Mouse (Mus musculus): ENCODE results near the gene Lmntd2. TPM values are rescaled to one million over a fixed set of nuclear protein-coding genes. Genes with fewer than 3 reads are reported as not detected.

The Lmntd2 gene
- polyA plus RNA-seq, 1 experiment from 2014 or later, result 3.4 TPM

- Histone ChIP-seq H3K27me3 (ENCODE audit: poor library complexity, severe bottlenecking) (0 out of 2 replicates have a peak, but pooled peaks cover 9% of the 10 kb centered on the region), H3K4me1 (peaks cover 42% of the 10 kb centered on the region), H3K36me3 (replicated peaks) (peaks cover 18% of the 10 kb centered on the region), H3K4me3 (no peak overlapping the region), H3K9me3 (no peaks in the 10 kb centered on the region), H3K27ac (no peak overlapping the region)
- WGBS, result 98% methylated on average over 1 of the region's 1 CpGs
- DNase-seq (ENCODE audit: extremely low spot score, low spot score), result no peak
Observed at GRCm38 (mm10) chr7:141169300-141169699, 44.6 kb downstream of the Lmntd2 start.

- Histone ChIP-seq H3K4me3 (peak overlapping the region; percentile 54), H3K36me3 (replicated peaks) (peaks cover 26% of the 10 kb centered on the region), H3K27ac (peak overlapping the region; percentile 77), H3K4me1 (peaks cover 42% of the 10 kb centered on the region), H3K9me3 (no peaks in the 10 kb centered on the region), H3K27me3 (ENCODE audit: poor library complexity, severe bottlenecking) (0 out of 2 replicates have a peak, but pooled peaks cover 9% of the 10 kb centered on the region)
- 1% methylated on average over 22 of the region's 22 CpGs for WGBS
- peak; percentile 43 for DNase-seq (ENCODE audit: extremely low spot score, low spot score)
Observed at GRCm38 (mm10) chr7:141168518-141168953, 45.3 kb downstream of the Lmntd2 start.

GRCm38 (mm10) chr7:141167901-141168517 is 45.9 kb downstream of the Lmntd2 start:
- Histone ChIP-seq H3K4me3 (peak overlapping the region; percentile 54), H3K9me3 (no peaks in the 10 kb centered on the region), H3K4me1 (peaks cover 37% of the 10 kb centered on the region), H3K27me3 (ENCODE audit: poor library complexity, severe bottlenecking) (0 out of 2 replicates have a peak, but pooled peaks cover 9% of the 10 kb centered on the region), H3K36me3 (replicated peaks) (peaks cover 31% of the 10 kb centered on the region), H3K27ac (peak overlapping the region; percentile 77)
- 20% methylated on average over 7 of the region's 7 CpGs for WGBS
- no peak for DNase-seq (ENCODE audit: extremely low spot score, low spot score)

GRCm38 (mm10) chr7:141164850-141165249 is 49.0 kb downstream of the Lmntd2 start:
- peaks cover 62% of the 10 kb centered on the region for H3K36me3 ChIP-seq (replicated peaks)
- WGBS, result 86% methylated on average over 6 of the region's 6 CpGs
- H3K27ac ChIP-seq, result no peak overlapping the region
- no peak for DNase-seq (ENCODE audit: extremely low spot score, low spot score)
- no peaks in the 10 kb centered on the region for H3K9me3 ChIP-seq
- no peak overlapping the region for H3K4me3 ChIP-seq
- H3K4me1 ChIP-seq, result peaks cover 22% of the 10 kb centered on the region
- H3K27me3 ChIP-seq (ENCODE audit: poor library complexity, severe bottlenecking), result 0 out of 2 replicates have a peak, but pooled peaks cover 9% of the 10 kb centered on the region

- no peak for DNase-seq (ENCODE audit: extremely low spot score, low spot score)
- Histone ChIP-seq H3K9me3 (no peaks in the 10 kb centered on the region), H3K27me3 (ENCODE audit: poor library complexity, severe bottlenecking) (0 out of 2 replicates have a peak, but pooled peaks cover 5% of the 10 kb centered on the region), H3K4me3 (no peak overlapping the region), H3K4me1 (peaks cover 22% of the 10 kb centered on the region), H3K27ac (no peak overlapping the region), H3K36me3 (replicated peaks) (peaks cover 66% of the 10 kb centered on the region)
- WGBS, result 93% methylated on average over 7 of the region's 7 CpGs
Observed at GRCm38 (mm10) chr7:141164397-141164796, 49.5 kb downstream of the Lmntd2 start.

MicroRNAs within 50 kb of the gene (microRNA counts, 519-probe panel; counts per million panel counts)
- microRNA mmu-miR-210, result 5,399 counts per million, percentile 87 among the panel's probes with 10 or more counts

Small RNAs within 50 kb of the gene (microRNA-seq; reads per million reads assigned to microRNA genes)
- gene Mir210, result 742 reads per million, percentile 72 among the genes with 10 or more reads in this experiment

Other genes with a start within 250 kb of the Lmntd2 start
- 3.7 and 4.1 TPM in 2 replicates for gene Ifitm1, start 246.9 kb downstream of the Lmntd2 start, polyA plus RNA-seq (2016; fragmentation: Nextera tagmentation; extraction: Ambion mirVana)
- 10.8 and 13.8 TPM in 2 replicates for gene Ifitm3, start 203.3 kb downstream of the Lmntd2 start, polyA plus RNA-seq (2016; fragmentation: Nextera tagmentation; extraction: Ambion mirVana)
- not detected in 2 replicates for gene Ifitm6, start 196.2 kb downstream of the Lmntd2 start, polyA plus RNA-seq (2016; fragmentation: Nextera tagmentation; extraction: Ambion mirVana)
- gene Gm17387, start 184.9 kb downstream of the Lmntd2 start, polyA plus RNA-seq (2016; fragmentation: Nextera tagmentation; extraction: Ambion mirVana), result not detected in 2 replicates
- gene B4galnt4, start 153.0 kb downstream of the Lmntd2 start, polyA plus RNA-seq (2016; fragmentation: Nextera tagmentation; extraction: Ambion mirVana), result 24.6 and 30.4 TPM in 2 replicates
- gene Pkp3, start 135.9 kb downstream of the Lmntd2 start, polyA plus RNA-seq (2016; fragmentation: Nextera tagmentation; extraction: Ambion mirVana), result 2.4 and 2.8 TPM in 2 replicates
- 2.0 and 2.2 TPM in 2 replicates for gene Sigirr, start 113.5 kb downstream of the Lmntd2 start, polyA plus RNA-seq (2016; fragmentation: Nextera tagmentation; extraction: Ambion mirVana)
- gene Ano9, start 96.3 kb downstream of the Lmntd2 start, polyA plus RNA-seq (2016; fragmentation: Nextera tagmentation; extraction: Ambion mirVana), result 0.53 and 0.69 TPM in 2 replicates
- 81.1 and 84.7 TPM in 2 replicates for gene Ptdss2, start 91.7 kb downstream of the Lmntd2 start, polyA plus RNA-seq (2016; fragmentation: Nextera tagmentation; extraction: Ambion mirVana)
- gene Rnh1, start 41.2 kb downstream of the Lmntd2 start, polyA plus RNA-seq (2016; fragmentation: Nextera tagmentation; extraction: Ambion mirVana), result 64.2 and 66.6 TPM in 2 replicates
- 80.6 and 82.7 TPM in 2 replicates for gene Hras, start 20.1 kb downstream of the Lmntd2 start, polyA plus RNA-seq (2016; fragmentation: Nextera tagmentation; extraction: Ambion mirVana)
- gene Lrrc56, start 19.9 kb downstream of the Lmntd2 start, polyA plus RNA-seq (2016; fragmentation: Nextera tagmentation; extraction: Ambion mirVana), result 15.5 and 15.6 TPM in 2 replicates
- gene Rassf7, start 1.8 kb upstream of the Lmntd2 start, polyA plus RNA-seq (2016; fragmentation: Nextera tagmentation; extraction: Ambion mirVana), result 50.8 and 53.8 TPM in 2 replicates
- 121 and 124 TPM in 2 replicates for gene Phrf1, start 14.7 kb upstream of the Lmntd2 start, polyA plus RNA-seq (2016; fragmentation: Nextera tagmentation; extraction: Ambion mirVana)
- 0.15 and 0.23 TPM in 2 replicates for gene Irf7, start 52.4 kb upstream of the Lmntd2 start, polyA plus RNA-seq (2016; fragmentation: Nextera tagmentation; extraction: Ambion mirVana)
- gene Cdhr5, start 62.7 kb upstream of the Lmntd2 start, polyA plus RNA-seq (2016; fragmentation: Nextera tagmentation; extraction: Ambion mirVana), result not detected in 2 replicates
- gene Sct, start 65.1 kb upstream of the Lmntd2 start, polyA plus RNA-seq (2016; fragmentation: Nextera tagmentation; extraction: Ambion mirVana), result 0.87 and 1.7 TPM in 2 replicates
- 0.17 and 0.46 TPM in 2 replicates for gene Drd4, start 77.9 kb upstream of the Lmntd2 start, polyA plus RNA-seq (2016; fragmentation: Nextera tagmentation; extraction: Ambion mirVana)
- gene Deaf1, start 113.6 kb upstream of the Lmntd2 start, polyA plus RNA-seq (2016; fragmentation: Nextera tagmentation; extraction: Ambion mirVana), result 59.2 and 59.3 TPM in 2 replicates
- gene Tmem80, start 113.7 kb upstream of the Lmntd2 start, polyA plus RNA-seq (2016; fragmentation: Nextera tagmentation; extraction: Ambion mirVana), result 48.2 and 51.0 TPM in 2 replicates
- gene Eps8l2, start 124.8 kb upstream of the Lmntd2 start, polyA plus RNA-seq (2016; fragmentation: Nextera tagmentation; extraction: Ambion mirVana), result 4.2 and 4.5 TPM in 2 replicates
- gene Taldo1, start 178.1 kb upstream of the Lmntd2 start, polyA plus RNA-seq (2016; fragmentation: Nextera tagmentation; extraction: Ambion mirVana), result 335 and 368 TPM in 2 replicates
- gene Gatd1, start 200.1 kb upstream of the Lmntd2 start, polyA plus RNA-seq (2016; fragmentation: Nextera tagmentation; extraction: Ambion mirVana), result 43.2 and 44.7 TPM in 2 replicates
- gene Cend1, start 215.4 kb upstream of the Lmntd2 start, polyA plus RNA-seq (2016; fragmentation: Nextera tagmentation; extraction: Ambion mirVana), result 7.7 and 8.7 TPM in 2 replicates
- gene Slc25a22, start 223.8 kb upstream of the Lmntd2 start, polyA plus RNA-seq (2016; fragmentation: Nextera tagmentation; extraction: Ambion mirVana), result 46.8 and 49.6 TPM in 2 replicates
- gene Pidd1, start 229.9 kb upstream of the Lmntd2 start, polyA plus RNA-seq (2016; fragmentation: Nextera tagmentation; extraction: Ambion mirVana), result 24.9 and 26.4 TPM in 2 replicates
- gene Rplp2, start 233.3 kb upstream of the Lmntd2 start, polyA plus RNA-seq (2016; fragmentation: Nextera tagmentation; extraction: Ambion mirVana), result 1,198 and 1,216 TPM in 2 replicates
- 15.9 and 18.2 TPM in 2 replicates for gene Pnpla2, start 241.1 kb upstream of the Lmntd2 start, polyA plus RNA-seq (2016; fragmentation: Nextera tagmentation; extraction: Ambion mirVana)
- 6.2 and 7.3 TPM in 2 replicates for gene Cracr2b, start 247.0 kb upstream of the Lmntd2 start, polyA plus RNA-seq (2016; fragmentation: Nextera tagmentation; extraction: Ambion mirVana)